Mouse (Mus musculus): ENCODE results near the gene Pde3a.

Gene Pde3a

GRCm38 (mm10) chr6:141248691-141249584 is at the start of gene Pde3a:
Gene Pde3a (plus strand): TSS chr6:141249269.
- peak in 1 of 2 experiments; percentile 10 for DNase-seq (ENCODE audit: low spot score in 2 of 2)

GRCm38 (mm10) chr6:141200173-141200615 is 48.9 kb upstream of the Pde3a start:
- no peak for DNase-seq (ENCODE audit: low spot score in 2 of 2)

- no peak for DNase-seq (ENCODE audit: low spot score in 2 of 2)
These were observed 41.5 kb upstream of the Pde3a start for GRCm38 (mm10) chr6:141207531-141207930.

- DNase-seq (ENCODE audit: low spot score in 2 of 2) = no peak
These were observed 40.7 kb upstream of the Pde3a start for GRCm38 (mm10) chr6:141208283-141208872.

- no peak for DNase-seq (ENCODE audit: low spot score in 2 of 2)
These were observed 39.0 kb upstream of the Pde3a start for GRCm38 (mm10) chr6:141210021-141210420.

GRCm38 (mm10) chr6:141221081-141221480 is 28.0 kb upstream of the Pde3a start:
- peak in 1 of 2 experiments; percentile 13 for DNase-seq (ENCODE audit: low spot score in 2 of 2)

GRCm38 (mm10) chr6:141226851-141227657 is 22.0 kb upstream of the Pde3a start:
- no peak for DNase-seq (ENCODE audit: low spot score in 2 of 2)

GRCm38 (mm10) chr6:141227658-141228005 is 21.4 kb upstream of the Pde3a start:
- no peak for DNase-seq (ENCODE audit: low spot score in 2 of 2)

GRCm38 (mm10) chr6:141232756-141233382 is 16.2 kb upstream of the Pde3a start:
- no peak for DNase-seq (ENCODE audit: low spot score in 2 of 2)

GRCm38 (mm10) chr6:141241809-141242208 is 7.3 kb upstream of the Pde3a start:
- DNase-seq (ENCODE audit: low spot score in 2 of 2) = no peak

- no peak for DNase-seq (ENCODE audit: low spot score in 2 of 2)
These were observed 4.0 kb upstream of the Pde3a start for GRCm38 (mm10) chr6:141245089-141245488.

- DNase-seq (ENCODE audit: low spot score in 2 of 2) = peak in 1 of 2 experiments; percentile 51
These were observed 2.7 kb upstream of the Pde3a start for GRCm38 (mm10) chr6:141246391-141246790.

- no peak for DNase-seq (ENCODE audit: low spot score in 2 of 2)
These were observed 988 bp upstream of the Pde3a start for GRCm38 (mm10) chr6:141248081-141248480.

- DNase-seq (ENCODE audit: low spot score in 2 of 2) = peak; percentile 39 to 56
These were observed 671 bp downstream of the Pde3a start for GRCm38 (mm10) chr6:141249585-141250295.

GRCm38 (mm10) chr6:141250296-141250629 is 1.2 kb downstream of the Pde3a start:
- no peak for DNase-seq (ENCODE audit: low spot score in 2 of 2)

- no peak for DNase-seq (ENCODE audit: low spot score in 2 of 2)
These were observed 1.9 kb downstream of the Pde3a start for GRCm38 (mm10) chr6:141250984-141251383.

GRCm38 (mm10) chr6:141252520-141252919 is 3.5 kb downstream of the Pde3a start:
- no peak for DNase-seq (ENCODE audit: low spot score in 2 of 2)

GRCm38 (mm10) chr6:141254956-141255355 is 5.9 kb downstream of the Pde3a start:
- no peak for DNase-seq (ENCODE audit: low spot score in 2 of 2)

GRCm38 (mm10) chr6:141256896-141257295 is 7.8 kb downstream of the Pde3a start:
- no peak for DNase-seq (ENCODE audit: low spot score in 2 of 2)

GRCm38 (mm10) chr6:141257434-141258202 is 8.5 kb downstream of the Pde3a start:
- no peak for DNase-seq (ENCODE audit: low spot score in 2 of 2)
